ENCODE assay signal across 27 mouse cellular contexts in genomic region chr9:35092904-35093303, GRCm38 (mm10).
"Had no signal": no experiment of that assay in that cellular context is flagged by ENCODE, and none has a peak within 500 bp of the region (broad histone marks: within the 10 kb centered on the region; RNA-seq: fewer than 3 reads in every experiment).

No protein-coding gene starts in this region.

- H3K4me3 ChIP-seq: embryonic facial prominence, embryonic 10.5 days; embryonic facial prominence, embryonic 12.5 days; embryonic facial prominence, embryonic 13.5 days; embryonic facial prominence, embryonic 15.5 days; erythroblast, embryonic 14.5 days; forebrain, embryonic 10.5 days; forebrain, embryonic 12.5 days; forebrain, embryonic 13.5 days; forebrain, embryonic 15.5 days; gastrocnemius, adult 2 months had no signal

- H3K27me3 ChIP-seq: embryonic facial prominence, embryonic 12.5 days; embryonic facial prominence, embryonic 13.5 days; embryonic facial prominence, embryonic 15.5 days; forebrain, embryonic 12.5 days; forebrain, embryonic 13.5 days; forebrain, embryonic 15.5 days had no signal

- H3K27ac ChIP-seq: embryonic facial prominence, embryonic 10.5 days; embryonic facial prominence, embryonic 12.5 days; embryonic facial prominence, embryonic 13.5 days; embryonic facial prominence, embryonic 15.5 days; forebrain, embryonic 10.5 days; forebrain, embryonic 12.5 days; forebrain, embryonic 13.5 days; forebrain, embryonic 15.5 days; gastrocnemius, adult 2 months had no signal

- H3K4me1 ChIP-seq: embryonic facial prominence, embryonic 12.5 days; embryonic facial prominence, embryonic 13.5 days; embryonic facial prominence, embryonic 15.5 days; forebrain, embryonic 12.5 days; forebrain, embryonic 13.5 days; forebrain, embryonic 15.5 days had no signal

- H3K36me3 ChIP-seq: embryonic facial prominence, embryonic 10.5 days; embryonic facial prominence, embryonic 12.5 days; embryonic facial prominence, embryonic 13.5 days; embryonic facial prominence, embryonic 15.5 days; forebrain, embryonic 10.5 days; forebrain, embryonic 12.5 days; forebrain, embryonic 15.5 days had no signal

- DNase-seq: cerebellum, adult 2 months; cerebellum, adult 8-10 months; cerebellum, adult 9-10 months; cerebellum, adult 9-11 months; cerebellum, postnatal 10 days; cerebellum, postnatal 14 days; cerebellum, postnatal 25 days; cerebellum, postnatal 36 days; embryo, embryonic 11 days; forebrain, postnatal 0 days; gastrocnemius, adult 2 months; gastrocnemius, postnatal 10 days; gastrocnemius, postnatal 14 days; gastrocnemius, postnatal 25 days; gastrocnemius, postnatal 36 days; heart, adult 11 months had no signal

- H3K9me3 ChIP-seq: embryonic facial prominence, embryonic 10.5 days; embryonic facial prominence, embryonic 12.5 days; embryonic facial prominence, embryonic 13.5 days; embryonic facial prominence, embryonic 15.5 days; forebrain, embryonic 10.5 days; forebrain, embryonic 12.5 days; forebrain, embryonic 13.5 days; forebrain, embryonic 15.5 days had no signal

- H3K9ac ChIP-seq: embryonic facial prominence, embryonic 12.5 days; embryonic facial prominence, embryonic 13.5 days; embryonic facial prominence, embryonic 15.5 days; forebrain, embryonic 12.5 days; forebrain, embryonic 13.5 days; forebrain, embryonic 15.5 days; forebrain, postnatal 0 days had no signal

- H3K4me2 ChIP-seq: embryonic facial prominence, embryonic 12.5 days; embryonic facial prominence, embryonic 13.5 days; embryonic facial prominence, embryonic 15.5 days; forebrain, embryonic 12.5 days; forebrain, embryonic 13.5 days; forebrain, embryonic 15.5 days had no signal

- ATAC-seq: forebrain, embryonic 13.5 days; forebrain, embryonic 14.5 days; forebrain, embryonic 15.5 days; forebrain, embryonic 16.5 days; forebrain, postnatal 0 days had no signal
